Mouse (Mus musculus) midbrain, embryonic 11.5 days (tissue): ENCODE data around the gene Capg. TPM values are rescaled to one million over a fixed set of nuclear protein-coding genes. Genes with fewer than 3 reads are reported as not detected.

Experiments
- ATAC-seq: fragments of 200-750 bp; cut with Nextera tagmentation; 2 replicates; pipeline ENCODE4 v1.8.0; 2017; ENCODE audit warnings: moderate TSS enrichment, moderate library complexity; ENCODE audit not compliant: low FRiP score
- DNase-seq: peaks from one replicate; pipeline ENCODE4 v3.0.0; 2015; ENCODE audit warnings: low spot score; ENCODE audit errors: missing footprints
- H3K27ac ChIP-seq: fragments of 300-500 bp; sonication (generic); 2 replicates; pipeline ENCODE4 v1.5.1; 2014; ENCODE audit warnings: low read depth, low read length
- H3K27me3 ChIP-seq: fragments of 300-500 bp; sonication (generic); 2 replicates; pipeline ENCODE4 v1.6.1; 2014; ENCODE audit warnings: mild to moderate bottlenecking, low read length, moderate library complexity, mixed read lengths; ENCODE audit not compliant: control insufficient read depth, insufficient read depth
- H3K36me3 ChIP-seq: fragments of 300-500 bp; sonication (generic); 2 replicates; pipeline ENCODE4 v1.6.1; 2014; ENCODE audit warnings: mild to moderate bottlenecking, low read length, moderate library complexity, mixed read lengths; ENCODE audit not compliant: control insufficient read depth, insufficient read depth
- H3K4me1 ChIP-seq: fragments of 300-500 bp; sonication (generic); 2 replicates; pipeline ENCODE4 v1.6.1; 2014; ENCODE audit warnings: low read length; ENCODE audit not compliant: control insufficient read depth, insufficient read depth
- H3K4me2 ChIP-seq: fragments of 300-500 bp; sonication (generic); 2 replicates; pipeline ENCODE4 v1.6.1; 2014; ENCODE audit warnings: mild to moderate bottlenecking, moderate library complexity
- H3K4me3 ChIP-seq: fragments of 300-500 bp; sonication (generic); 2 replicates; pipeline ENCODE4 v1.5.1; 2014; ENCODE audit warnings: low read depth, low read length
- H3K9ac ChIP-seq: fragments of 300-500 bp; sonication (generic); 2 replicates; pipeline ENCODE4 v1.6.1; 2014; ENCODE audit warnings: low read length
- H3K9me3 ChIP-seq: fragments of 300-500 bp; sonication (generic); 2 replicates; pipeline ENCODE4 v1.6.1; 2016; ENCODE audit warnings: low read length; ENCODE audit not compliant: control insufficient read depth
- WGBS: fragments of 180-500 bp; shearing (Covaris S2); extraction: QIAGEN DNeasy Blood & Tissue Kit; methylation state at CpG from one replicate; pipeline ENCODE4 v1.1.7; 2014; 5-methylcytosine and 5-hydroxymethylcytosine counted together
- polyA plus RNA-seq: library from polyadenylated mRNA; unstranded; fragments of >200 nt; fragmentation: Nextera tagmentation; extraction: Ambion mirVana; gene quantifications from 2 replicates; pipeline ENCODE4 v1.2.1, GENCODE M21; 2014

The Capg gene
- polyA plus RNA-seq, 1 experiment from 2014 or later, result 8.0 TPM

- H3K4me1 ChIP-seq, result no peaks in the 10 kb centered on the region; the same call in 1 of the 2 replicates
- H3K4me2 ChIP-seq, result no peak overlapping the region
- H3K9me3 ChIP-seq, result no peaks in the 10 kb centered on the region
- H3K9ac ChIP-seq, result no peak overlapping the region
- ATAC-seq (no peak), DNase-seq (no peak)
- 91% methylated on average over 10 of the region's 10 CpGs for WGBS
- H3K27ac ChIP-seq, result no peak overlapping the region
- no peaks in the 10 kb centered on the region for H3K27me3 ChIP-seq
- H3K36me3 ChIP-seq, result no peaks in the 10 kb centered on the region
- no peak overlapping the region for H3K4me3 ChIP-seq
These were observed 26.6 kb downstream of the Capg start for GRCm38 (mm10) chr6:72570644-72571397.

GRCm38 (mm10) chr6:72571826-72572225, 27.6 kb downstream of the Capg start:
- Histone ChIP-seq H3K4me2 (no peak overlapping the region), H3K27ac (no peak overlapping the region), H3K4me3 (no peak overlapping the region), H3K9me3 (no peaks in the 10 kb centered on the region), H3K4me1 (no peaks in the 10 kb centered on the region), H3K9ac (no peak overlapping the region), H3K27me3 (no peaks in the 10 kb centered on the region), H3K36me3 (no peaks in the 10 kb centered on the region)
- ATAC-seq (no peak), DNase-seq (no peak)
- 56% methylated on average over 3 of the region's 3 CpGs for whole genome bisulfite sequencing

- ATAC-seq (no peak), DNase-seq (no peak)
- no peaks in the 10 kb centered on the region for H3K27me3 ChIP-seq
- H3K4me3 ChIP-seq, result no peak overlapping the region
- 96% methylated on average over 3 of the region's 3 CpGs for WGBS
- no peak overlapping the region for H3K9ac ChIP-seq
- no peaks in the 10 kb centered on the region for H3K4me1 ChIP-seq
- H3K4me2 ChIP-seq, result no peak overlapping the region
- no peaks in the 10 kb centered on the region for H3K36me3 ChIP-seq
- no peak overlapping the region for H3K27ac ChIP-seq
- no peaks in the 10 kb centered on the region for H3K9me3 ChIP-seq
These were observed 31.9 kb downstream of the Capg start for GRCm38 (mm10) chr6:72576041-72576440.

GRCm38 (mm10) chr6:72581625-72582382, 37.6 kb downstream of the Capg start:
- no peak overlapping the region for H3K4me2 ChIP-seq
- DNase-seq (no peak), ATAC-seq (no peak)
- no peak overlapping the region for H3K4me3 ChIP-seq
- no peaks in the 10 kb centered on the region for H3K27me3 ChIP-seq
- no peaks in the 10 kb centered on the region for H3K36me3 ChIP-seq
- no peak overlapping the region for H3K27ac ChIP-seq
- no peaks in the 10 kb centered on the region for H3K9me3 ChIP-seq
- WGBS, result 79% methylated on average over 11 of the region's 11 CpGs
- no peaks in the 10 kb centered on the region for H3K4me1 ChIP-seq
- H3K9ac ChIP-seq, result no peak overlapping the region

GRCm38 (mm10) chr6:72583211-72583839, 39.1 kb downstream of the Capg start:
- Histone ChIP-seq H3K27me3 (no peaks in the 10 kb centered on the region), H3K27ac (no peak overlapping the region), H3K9ac (no peak overlapping the region), H3K4me3 (no peak overlapping the region), H3K4me2 (no peak overlapping the region), H3K36me3 (no peaks in the 10 kb centered on the region), H3K4me1 (no peaks in the 10 kb centered on the region), H3K9me3 (no peaks in the 10 kb centered on the region)
- 87% methylated on average over 4 of the region's 4 CpGs for WGBS
- DNase-seq (no peak), ATAC-seq (no peak)

GRCm38 (mm10) chr6:72584154-72584553, 40.0 kb downstream of the Capg start:
- Histone ChIP-seq H3K4me1 (no peaks in the 10 kb centered on the region), H3K4me2 (no peak overlapping the region), H3K36me3 (no peaks in the 10 kb centered on the region), H3K27ac (no peak overlapping the region), H3K4me3 (no peak overlapping the region), H3K9me3 (no peaks in the 10 kb centered on the region), H3K27me3 (no peaks in the 10 kb centered on the region), H3K9ac (no peak overlapping the region)
- WGBS, result 90% methylated on average over 11 of the region's 11 CpGs
- DNase-seq, result no peak
- no peak for ATAC-seq

- DNase-seq, result no peak
- no peak for ATAC-seq
- Histone ChIP-seq H3K9me3 (no peaks in the 10 kb centered on the region), H3K27me3 (no peaks in the 10 kb centered on the region), H3K4me3 (no peak overlapping the region), H3K4me2 (no peak overlapping the region), H3K9ac (no peak overlapping the region), H3K4me1 (no peaks in the 10 kb centered on the region), H3K36me3 (no peaks in the 10 kb centered on the region), H3K27ac (no peak overlapping the region)
- WGBS, result 90% methylated on average over 3 of the region's 3 CpGs
These were observed 42.5 kb downstream of the Capg start for GRCm38 (mm10) chr6:72586701-72587100.

- no peak overlapping the region for H3K9ac ChIP-seq
- no peak for DNase-seq
- ATAC-seq, result no peak
- H3K27me3 ChIP-seq, result no peaks in the 10 kb centered on the region
- H3K9me3 ChIP-seq, result no peaks in the 10 kb centered on the region
- no peaks in the 10 kb centered on the region for H3K4me1 ChIP-seq
- H3K4me2 ChIP-seq, result no peak overlapping the region
- no peak overlapping the region for H3K27ac ChIP-seq
- H3K4me3 ChIP-seq, result no peak overlapping the region
- H3K36me3 ChIP-seq, result no peaks in the 10 kb centered on the region
These were observed 44.1 kb downstream of the Capg start for GRCm38 (mm10) chr6:72588307-72588706.

GRCm38 (mm10) chr6:72590111-72590510, 45.9 kb downstream of the Capg start:
- Histone ChIP-seq H3K4me3 (no peak overlapping the region), H3K4me2 (no peak overlapping the region), H3K36me3 (no peaks in the 10 kb centered on the region), H3K9ac (no peak overlapping the region), H3K27me3 (no peaks in the 10 kb centered on the region), H3K27ac (no peak overlapping the region), H3K4me1 (no peaks in the 10 kb centered on the region), H3K9me3 (no peaks in the 10 kb centered on the region)
- DNase-seq, result no peak
- no peak for ATAC-seq
